Mouse (Mus musculus) erythroblast, embryonic 14.5 days (primary cell): ENCODE results near the gene Kcnj10. TPM values are rescaled to one million over a fixed set of nuclear protein-coding genes. Genes with fewer than 3 reads are reported as not detected.

Source experiments
- H3K27me3 ChIP-seq: 2 replicates; pipeline ENCODE4 v1.6.1; 2012; ENCODE audit warnings: inconsistent platforms; ENCODE audit not compliant: control insufficient read depth
- H3K36me3 ChIP-seq: 2 replicates; pipeline ENCODE4 v1.6.1; 2012; ENCODE audit warnings: mild to moderate bottlenecking, inconsistent platforms; ENCODE audit not compliant: control insufficient read depth
- H3K4me1 ChIP-seq: 2 replicates; pipeline ENCODE4 v1.6.1; 2012; ENCODE audit warnings: inconsistent platforms; ENCODE audit not compliant: control insufficient read depth
- H3K4me3 ChIP-seq: replicated peaks from 2 replicates; pipeline ENCODE3; 2012; ENCODE audit warnings: moderate library complexity, mild to moderate bottlenecking, inconsistent platforms
- H3K9me3 ChIP-seq: 2 replicates; pipeline ENCODE4 v1.6.1; 2012; ENCODE audit warnings: low read length, inconsistent platforms, mixed read lengths; ENCODE audit not compliant: control insufficient read depth
- GATA1 ChIP-seq: IDR thresholded peaks from 2 replicates; pipeline ENCODE4 v1.6.1; 2012; ENCODE audit warnings: low read length, inconsistent platforms, mixed read lengths
- TAL1 ChIP-seq: IDR thresholded peaks from 3 replicates; pipeline ENCODE4 v1.6.1; 2012; ENCODE audit warnings: low read length, inconsistent platforms, mixed read lengths
- polyA plus RNA-seq: library from polyadenylated mRNA; stranded (reverse); fragments of >175 nt; gene quantifications from 2 replicates; pipeline ENCODE4 v1.2.3, GENCODE M21; 2012

Kcnj10 gene
- polyA plus RNA-seq, 1 experiment, result not detected

DNA sequence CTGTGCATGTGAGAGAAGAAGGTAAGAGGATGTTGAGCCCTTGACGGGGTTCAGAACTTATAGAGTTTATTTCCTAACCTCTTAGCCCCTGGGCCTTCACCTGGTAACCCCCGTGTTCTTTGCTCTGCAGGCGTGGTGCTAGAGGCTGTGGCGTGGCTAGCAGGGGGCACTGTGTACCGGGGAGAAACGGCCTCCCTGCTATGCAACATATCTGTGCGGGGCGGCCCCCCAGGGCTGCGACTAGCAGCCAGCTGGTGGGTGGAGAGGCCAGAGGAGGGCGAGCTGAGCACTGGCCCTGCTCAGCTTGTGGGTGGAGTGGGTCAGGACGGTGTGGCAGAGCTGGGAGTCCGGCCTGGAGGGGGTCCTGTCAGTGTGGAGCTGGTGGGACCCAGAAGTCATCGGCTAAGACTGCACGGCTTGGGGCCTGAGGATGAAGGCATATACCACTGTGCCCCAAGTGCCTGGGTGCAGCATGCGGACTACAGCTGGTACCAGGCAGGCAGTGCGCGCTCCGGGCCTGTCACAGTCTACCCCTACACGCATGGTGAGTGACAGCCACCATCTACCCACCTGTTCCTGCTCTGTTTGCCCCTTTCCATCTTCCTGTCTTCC, 22.5 kb upstream of the Kcnj10 start:
- peaks cover 11% of the 10 kb centered on the region for H3K4me1 ChIP-seq
- H3K4me3 ChIP-seq, result no peak overlapping the region
- H3K36me3 ChIP-seq, result peaks cover 34% of the 10 kb centered on the region
- TF ChIP-seq TAL1, result no peak
- TF ChIP-seq GATA1, result no peak
- H3K27me3 ChIP-seq, result no peaks in the 10 kb centered on the region
- no peaks in the 10 kb centered on the region for H3K9me3 ChIP-seq

DNA sequence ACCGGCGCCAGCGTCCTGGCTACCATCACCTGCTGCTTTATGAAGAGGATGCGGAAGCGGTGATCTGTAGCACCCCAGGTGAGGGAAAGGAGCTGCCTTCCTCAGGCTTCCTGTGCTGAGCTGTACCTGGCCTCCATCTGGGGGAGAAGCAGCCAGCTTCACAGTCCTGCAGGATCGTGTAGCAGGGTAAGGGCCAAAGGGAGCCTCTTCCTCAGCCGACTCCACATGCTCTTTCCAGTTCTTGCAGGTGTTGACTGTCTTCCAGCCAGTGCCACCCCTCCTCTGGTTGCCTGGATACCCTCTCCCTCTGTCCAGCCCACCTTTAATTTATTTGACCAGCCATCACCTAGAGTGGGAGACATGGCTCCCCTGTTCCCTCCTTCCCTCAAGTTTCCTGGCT, 21.7 kb upstream of the Kcnj10 start:
- Histone ChIP-seq H3K4me3 (no peak overlapping the region), H3K27me3 (no peaks in the 10 kb centered on the region), H3K4me1 (peaks cover 9% of the 10 kb centered on the region; the same call in 1 of the 2 replicates), H3K36me3 (peaks cover 34% of the 10 kb centered on the region), H3K9me3 (no peaks in the 10 kb centered on the region)
- TF ChIP-seq TAL1 (no peak), GATA1 (no peak)

- H3K9me3 ChIP-seq, result no peaks in the 10 kb centered on the region
- no peak overlapping the region for H3K4me3 ChIP-seq
- peaks cover 12% of the 10 kb centered on the region for H3K4me1 ChIP-seq
- peaks cover 34% of the 10 kb centered on the region for H3K36me3 ChIP-seq
- peaks cover 3% of the 10 kb centered on the region for H3K27me3 ChIP-seq
- TF ChIP-seq GATA1 (no peak), TAL1 (no peak)
These were observed 21.0 kb upstream of the Kcnj10 start for GRCm38 (mm10) chr1:172319921-172320411.

- H3K36me3 ChIP-seq, result peaks cover 22% of the 10 kb centered on the region
- H3K27me3 ChIP-seq, result peaks cover 29% of the 10 kb centered on the region
- no peak overlapping the region for H3K4me3 ChIP-seq
- TF ChIP-seq GATA1 (no peak), TAL1 (no peak)
- H3K9me3 ChIP-seq, result peaks cover 7% of the 10 kb centered on the region
- peaks cover 19% of the 10 kb centered on the region for H3K4me1 ChIP-seq
These were observed 18.3 kb upstream of the Kcnj10 start for GRCm38 (mm10) chr1:172322725-172323124.

- TF ChIP-seq GATA1 (no peak), TAL1 (no peak)
- H3K4me1 ChIP-seq, result peaks cover 19% of the 10 kb centered on the region
- H3K4me3 ChIP-seq, result no peak overlapping the region
- H3K9me3 ChIP-seq, result peaks cover 7% of the 10 kb centered on the region
- H3K36me3 ChIP-seq, result peaks cover 16% of the 10 kb centered on the region
- H3K27me3 ChIP-seq, result peaks cover 35% of the 10 kb centered on the region
These were observed 17.7 kb upstream of the Kcnj10 start for GRCm38 (mm10) chr1:172323298-172323697.

DNA sequence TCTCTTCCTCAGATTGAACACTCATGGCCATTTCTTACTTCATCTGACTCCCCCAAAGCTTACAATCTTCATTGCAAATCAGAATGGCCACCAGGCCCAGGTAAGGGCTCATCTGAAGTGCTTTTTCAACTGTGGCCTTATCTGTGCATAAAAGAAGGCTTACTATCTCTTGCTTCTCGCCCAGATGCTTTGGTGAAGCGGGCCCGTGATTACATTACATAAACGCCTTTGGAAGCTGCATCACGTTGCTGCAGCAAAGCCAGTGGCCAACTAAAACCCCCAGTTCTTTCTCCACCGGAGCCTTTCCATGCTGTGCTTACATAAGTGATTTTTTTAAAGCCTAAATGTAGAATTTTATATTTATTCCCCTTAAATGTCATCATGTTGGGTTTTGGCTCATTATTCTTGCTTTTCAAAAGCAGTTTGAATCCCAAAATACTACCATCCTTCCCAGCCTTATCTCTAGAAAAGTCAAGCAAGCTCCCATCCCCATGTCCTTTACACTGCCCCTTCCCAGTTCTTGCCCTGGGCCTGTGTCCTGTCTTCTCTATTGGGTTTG, 17.1 kb upstream of the Kcnj10 start:
- Histone ChIP-seq H3K27me3 (peaks cover 41% of the 10 kb centered on the region), H3K9me3 (peaks cover 7% of the 10 kb centered on the region), H3K4me1 (peaks cover 19% of the 10 kb centered on the region), H3K4me3 (no peak overlapping the region), H3K36me3 (peaks cover 10% of the 10 kb centered on the region)
- TF ChIP-seq GATA1 (no peak), TAL1 (no peak)

- TF ChIP-seq TAL1 (no peak), GATA1 (no peak)
- peaks cover 5% of the 10 kb centered on the region for H3K36me3 ChIP-seq
- H3K27me3 ChIP-seq, result peaks cover 49% of the 10 kb centered on the region
- H3K4me3 ChIP-seq, result no peak overlapping the region
- peaks cover 7% of the 10 kb centered on the region for H3K9me3 ChIP-seq
- H3K4me1 ChIP-seq, result peaks cover 19% of the 10 kb centered on the region
These were observed 16.3 kb upstream of the Kcnj10 start for GRCm38 (mm10) chr1:172324725-172325124.

- Histone ChIP-seq H3K4me1 (peaks cover 19% of the 10 kb centered on the region), H3K9me3 (peaks cover 7% of the 10 kb centered on the region), H3K36me3 (peaks cover 2% of the 10 kb centered on the region), H3K4me3 (peak overlapping the region; percentile 33), H3K27me3 (peaks cover 59% of the 10 kb centered on the region)
- TF ChIP-seq GATA1, result no peak
- TF ChIP-seq TAL1, result no peak
These were observed 15.1 kb upstream of the Kcnj10 start for GRCm38 (mm10) chr1:172325680-172326535.

GRCm38 (mm10) chr1:172326684-172327083, 14.3 kb upstream of the Kcnj10 start:
- Histone ChIP-seq H3K4me1 (peaks cover 19% of the 10 kb centered on the region), H3K9me3 (peaks cover 7% of the 10 kb centered on the region), H3K36me3 (no peaks in the 10 kb centered on the region; the same call in 1 of the 2 replicates), H3K27me3 (peaks cover 67% of the 10 kb centered on the region), H3K4me3 (no peak overlapping the region)
- no peak for TF ChIP-seq GATA1
- no peak for TF ChIP-seq TAL1
